Mouse (Mus musculus) erythroblast, embryonic 14.5 days (primary cell): Measurements from ENCODE around the gene St3gal3.

ENCODE experiments used
- GATA1 ChIP-seq: IDR thresholded peaks from 2 replicates; pipeline ENCODE4 v1.6.1; 2012; ENCODE audit warnings: low read length, inconsistent platforms, mixed read lengths
- TAL1 ChIP-seq: IDR thresholded peaks from 3 replicates; pipeline ENCODE4 v1.6.1; 2012; ENCODE audit warnings: low read length, inconsistent platforms, mixed read lengths

DNA sequence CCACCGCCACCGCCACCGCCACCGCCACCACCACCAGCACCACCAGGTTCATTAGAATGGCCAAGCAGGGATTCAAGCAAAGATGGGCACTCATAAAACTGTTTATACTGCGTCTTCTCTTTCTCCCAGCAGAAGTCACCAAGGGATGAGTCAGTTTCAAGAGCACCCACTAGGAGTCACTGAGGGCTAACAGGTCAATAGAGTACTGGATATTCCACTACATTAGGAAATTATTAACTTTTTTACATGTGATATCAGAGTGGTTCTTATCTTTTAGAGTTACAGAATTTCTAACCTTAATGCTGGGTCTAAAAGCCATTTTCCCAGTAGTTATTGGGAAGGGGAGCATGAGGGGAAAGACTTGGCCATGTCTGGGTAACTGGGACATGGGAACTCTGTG lies 197.8 kb downstream of the St3gal3 start:
- TF ChIP-seq TAL1 (no peak), GATA1 (no peak)
